Mouse (Mus musculus): ENCODE measurements at regions not wholly inside any gene's neighbourhood (a gene's known extent, or its start where the extent isn't known, plus 50 kb on each side); places are given as distances from the start of the nearest gene placed in this dataset.

- CTCF ChIA-PET, result no interaction called here
- POLR2A ChIA-PET, result interaction anchor here in 2 of 4 experiments (0.9 to 1.5 kb wide), 2 partner anchors 9 kb away, joined by 4 to 6 read pairs; no protein-coding TSS in a partner anchor
These were observed 182.8 kb downstream of the Sox11 start for GRCm38 (mm10) chr12:27159416-27160062.

- CTCF ChIA-PET, result interaction anchor here in 1 of 4 experiments (0.6 kb wide), 1 partner anchor 69 kb away, joined by 5 read pairs; no protein-coding TSS in a partner anchor
- POLR2A ChIA-PET, result interaction anchor here in 2 of 4 experiments (0.9 to 2.0 kb wide), 8 partner anchors 9 to 352 kb away, joined by 3 to 11 read pairs (median 4); no protein-coding TSS in a partner anchor
These were observed 191.2 kb downstream of the Sox11 start for GRCm38 (mm10) chr12:27150871-27151853.

- POLR2A ChIA-PET, result interaction anchor here in 1 of 4 experiments (1.5 kb wide), 1 partner anchor 11 kb away, joined by 3 read pairs; no protein-coding TSS in a partner anchor
- CTCF ChIA-PET, result interaction anchor here in 1 of 4 experiments (1.0 kb wide), 1 partner anchor 222 kb away, joined by 4 read pairs; no protein-coding TSS in a partner anchor
These were observed 199.1 kb downstream of the Sox11 start for GRCm38 (mm10) chr12:27143310-27143709.

- ChIA-PET CTCF (no interaction called here), POLR2A (interaction anchor here in 2 of 4 experiments (1.1 to 2.3 kb wide), 2 partner anchors 11 to 58 kb away, joined by 4 to 11 read pairs; no protein-coding TSS in a partner anchor)
These were observed 202.1 kb downstream of the Sox11 start for GRCm38 (mm10) chr12:27140335-27140702.

GRCm38 (mm10) chr12:27139683-27140334 lies 202.6 kb downstream of the Sox11 start:
- CTCF ChIA-PET, result no interaction called here

GRCm38 (mm10) chr12:27138663-27139633 lies 203.4 kb downstream of the Sox11 start:
- ChIA-PET CTCF (no interaction called here), POLR2A (interaction anchor here in 2 of 4 experiments (0.6 to 1.2 kb wide), 3 partner anchors 9 to 63 kb away, joined by 3 to 4 read pairs (median 3); no protein-coding TSS in a partner anchor)

More at GRCm38 (mm10) chr12:27139683-27140334, 202.6 kb downstream of the Sox11 start:
- POLR2A ChIA-PET, result interaction anchor here in 3 of 4 experiments (0.6 to 2.3 kb wide), 5 partner anchors 9 to 64 kb away, joined by 3 to 11 read pairs (median 4); no protein-coding TSS in a partner anchor

GRCm38 (mm10) chr12:27135997-27136559 lies 206.3 kb downstream of the Sox11 start:
- POLR2A ChIA-PET, result no interaction called here
- CTCF ChIA-PET, result no interaction called here

- ChIA-PET CTCF (interaction anchor here in 1 of 4 experiments (0.5 kb wide), 1 partner anchor 123 kb away, joined by 3 read pairs; no protein-coding TSS in a partner anchor), POLR2A (interaction anchor here in 1 of 4 experiments (1.5 kb wide), 1 partner anchor 9 kb away, joined by 3 read pairs; no protein-coding TSS in a partner anchor)
These were observed 211.8 kb downstream of the Sox11 start for GRCm38 (mm10) chr12:27130544-27130943.

- POLR2A ChIA-PET, result no interaction called here
- CTCF ChIA-PET, result no interaction called here
These were observed 215.2 kb downstream of the Sox11 start for GRCm38 (mm10) chr12:27127054-27127605.

- ChIA-PET POLR2A (no interaction called here), CTCF (no interaction called here)
These were observed 223.8 kb downstream of the Sox11 start for GRCm38 (mm10) chr12:27118581-27118980.

- ChIA-PET POLR2A (interaction anchor here in 1 of 4 experiments (1.3 kb wide), 1 partner anchor 33 kb away, joined by 4 read pairs; no protein-coding TSS in a partner anchor), CTCF (no interaction called here)
These were observed 227.0 kb downstream of the Sox11 start for GRCm38 (mm10) chr12:27115392-27115791.

GRCm38 (mm10) chr12:27104925-27105571 lies 237.3 kb downstream of the Sox11 start:
- POLR2A ChIA-PET, result no interaction called here
- CTCF ChIA-PET, result no interaction called here

- POLR2A ChIA-PET, result no interaction called here
- CTCF ChIA-PET, result no interaction called here
These were observed 239.4 kb downstream of the Sox11 start for GRCm38 (mm10) chr12:27102996-27103395.

GRCm38 (mm10) chr12:27089206-27089605 lies 253.2 kb downstream of the Sox11 start:
- ChIA-PET POLR2A (no interaction called here), CTCF (interaction anchor here in 1 of 4 experiments (1.0 kb wide), 1 partner anchor 27 kb away, joined by 3 read pairs; no protein-coding TSS in a partner anchor)

- POLR2A ChIA-PET, result no interaction called here
- CTCF ChIA-PET, result no interaction called here
These were observed 256.5 kb downstream of the Sox11 start for GRCm38 (mm10) chr12:27085890-27086289.

GRCm38 (mm10) chr12:27083645-27084550 lies 258.5 kb downstream of the Sox11 start:
- ChIA-PET POLR2A (interaction anchor here in 1 of 4 experiments (0.9 to 2.0 kb wide), 2 partner anchors 85 to 257 kb away, joined by 3 to 6 read pairs; no protein-coding TSS in a partner anchor), CTCF (no interaction called here)
